Mouse (Mus musculus) T-helper 17 cell (primary cell): ENCODE results near the gene Dapk1.

Source experiments
- in situ Hi-C, 2 experiments: fragments of 300-600 bp; cut with MboI, MseI; formaldehyde crosslinking; loops; 1 replicate in 1 of 2; 2 replicates in 1 of 2; pipeline ENCODE4 v1.15.1; 2025; ENCODE audit warnings: high pct_unique_total_duplicates in 2 of 2

The Dapk1 gene

GRCm38 (mm10) chr13:60783301-60783700 is 181.6 kb downstream of the Dapk1 start:
- in situ Hi-C loops, result loop anchor here in 1 of 2 experiments (5.0 kb wide), 1 partner anchor 1776 kb away; no protein-coding TSS in a partner anchor

DNA sequence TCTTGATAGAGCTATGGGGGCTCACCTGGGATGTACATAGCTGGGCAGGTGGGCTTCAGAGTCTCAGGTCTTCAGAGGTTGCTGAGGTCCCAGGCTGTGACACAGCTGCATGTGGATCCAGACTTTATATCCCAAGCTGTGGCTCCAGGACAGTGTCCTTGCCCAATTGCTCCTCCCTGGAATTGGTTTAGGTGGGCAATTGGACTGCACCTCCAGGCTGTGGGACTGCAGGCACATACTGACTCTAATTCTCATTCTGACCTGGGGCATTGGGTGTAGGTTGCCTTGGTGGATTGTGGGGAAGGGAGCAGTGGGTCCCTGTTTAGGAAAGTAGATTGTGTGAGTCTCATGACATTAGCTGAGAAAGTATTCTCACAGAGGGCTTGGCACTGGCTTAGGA is 184.5 kb downstream of the Dapk1 start, which contains the start of gene BC051665:
Gene BC051665, minus strand, starts transcription at position 101 of the 400 bp plus-strand sequence.
- in situ Hi-C loops, result no loop called here

DNA sequence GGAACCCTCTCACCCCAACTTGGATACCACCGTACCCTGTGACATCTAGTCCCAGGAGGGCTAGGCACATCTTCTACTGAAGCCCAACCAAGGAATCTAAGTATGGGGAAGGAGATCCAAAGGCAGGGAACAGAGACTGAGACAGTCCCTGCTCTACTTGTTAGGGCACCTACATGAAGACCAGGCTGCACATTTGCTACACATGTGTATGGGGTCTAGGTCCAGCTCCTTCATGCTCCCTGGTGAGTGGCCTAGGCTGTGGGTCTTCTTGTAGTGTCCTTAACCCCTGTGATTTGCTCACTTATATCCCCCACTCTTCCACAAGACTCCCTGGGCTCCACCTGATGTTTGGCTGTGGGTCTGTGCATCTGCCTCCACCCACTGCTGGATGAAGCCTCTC is 187.7 kb downstream of the Dapk1 start:
- in situ Hi-C loops, result no loop called here

DNA sequence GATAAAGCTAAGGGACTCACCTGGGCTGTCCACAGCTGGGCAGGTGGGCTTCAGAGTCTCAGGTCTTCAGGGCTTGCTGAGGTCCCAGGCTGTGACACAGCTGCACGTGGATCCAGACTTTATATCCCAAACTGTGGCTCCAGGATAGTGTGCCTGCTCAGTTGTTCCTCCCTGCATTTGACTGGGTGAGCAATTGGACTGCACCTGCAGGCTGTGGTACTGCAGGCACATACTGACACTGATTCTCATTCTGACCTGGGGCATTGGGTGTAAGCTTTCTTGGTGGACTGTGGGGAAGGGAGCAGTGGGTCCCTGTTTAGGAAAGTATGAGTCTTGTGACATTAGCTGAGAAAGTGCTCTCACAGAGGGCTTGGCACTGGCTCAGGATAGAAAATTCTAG is 201.0 kb downstream of the Dapk1 start, which contains the start of gene Ctsll3:
Gene Ctsll3, minus strand, starts transcription at position 101 of the 400 bp plus-strand sequence.
- in situ Hi-C loops, result no loop called here

DNA sequence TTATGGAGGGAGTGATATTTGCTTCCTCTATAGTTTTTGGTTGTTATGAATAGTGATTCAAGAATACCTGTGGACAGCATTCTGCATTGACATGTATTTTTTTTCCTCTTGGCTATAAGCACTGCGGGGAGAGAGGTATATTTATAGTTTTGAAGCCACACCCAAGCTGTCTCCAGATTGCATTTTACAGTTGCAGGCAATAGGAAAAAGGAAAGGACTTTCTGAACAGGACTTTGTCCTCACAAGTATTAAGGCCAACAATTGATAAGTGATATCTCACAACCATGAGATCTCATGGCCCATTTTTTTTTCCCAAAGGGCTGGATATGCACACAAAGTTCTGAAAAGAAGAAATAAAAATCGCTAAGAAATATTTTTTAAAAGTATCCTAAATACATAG is 207.9 kb downstream of the Dapk1 start:
- in situ Hi-C loops, result loop anchor here in 1 of 2 experiments (5.0 kb wide), 1 partner anchor 62 kb away; no protein-coding TSS in a partner anchor

DNA sequence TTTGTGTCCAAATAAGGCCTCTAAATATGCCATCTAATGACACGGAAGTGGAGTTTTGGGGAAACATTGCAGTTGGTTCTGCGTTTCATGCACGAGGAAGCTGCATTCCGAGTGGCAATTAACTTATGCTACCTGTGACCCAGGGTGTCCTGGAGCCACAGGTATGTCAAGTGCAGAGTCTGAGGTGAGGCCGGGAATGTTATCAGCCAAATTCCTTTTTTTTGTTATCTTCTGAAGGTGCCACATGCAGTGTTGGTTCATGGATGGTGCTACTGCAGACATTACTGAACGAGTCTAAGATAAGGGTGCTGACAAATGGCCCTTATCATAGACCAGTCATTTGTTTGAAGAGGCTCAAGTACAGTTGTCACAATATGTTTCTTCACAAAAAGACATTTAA is 211.0 kb downstream of the Dapk1 start:
- in situ Hi-C loops, result no loop called here
